Mouse (Mus musculus): ENCODE results near the gene Ccdc63. TPM values are rescaled to one million over a fixed set of nuclear protein-coding genes. Genes with fewer than 3 reads are reported as not detected.
A peak's percentile ranks its signal among the peaks of the same experiment; 100 is the strongest.

Gene Ccdc63
- total RNA-seq, 2 experiments from 2014 or later, result 0.78 to 1.8 TPM

DNA sequence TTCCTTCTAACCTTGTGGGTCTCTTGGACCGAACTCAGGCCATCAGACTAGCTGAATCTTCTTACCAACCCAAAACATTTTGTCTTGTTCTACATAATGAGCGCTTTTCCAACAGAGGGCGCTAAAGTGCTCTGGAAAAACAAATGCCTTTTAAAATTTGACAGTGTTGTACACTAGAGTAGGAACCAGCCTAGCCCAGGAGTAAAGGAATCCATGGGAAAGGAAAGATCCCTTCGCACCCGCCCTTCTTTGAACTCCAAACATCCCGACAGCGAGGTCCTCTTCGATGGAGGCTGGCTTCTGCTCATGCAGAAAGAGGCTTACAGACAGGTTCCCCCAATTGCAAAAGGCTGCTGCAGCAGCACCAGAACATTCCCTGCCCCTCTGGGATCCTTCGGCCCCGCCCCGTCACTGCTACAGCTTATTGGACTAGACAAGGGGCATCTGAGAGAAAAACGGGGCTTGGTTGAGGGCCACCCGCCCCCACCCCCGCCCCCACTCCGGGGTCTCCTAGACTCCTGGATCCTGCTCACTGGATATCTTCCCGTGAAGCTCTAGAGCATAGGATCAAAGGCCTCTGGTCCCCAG, 11.5 kb downstream of the Ccdc63 start:
- DNase-seq (ENCODE audit: low spot score in 2 of 2), result peak; percentile 80 to 81

GRCm38 (mm10) chr5:122125211-122125760, 15.3 kb downstream of the Ccdc63 start:
- DNase-seq (ENCODE audit: low spot score in 2 of 2), result no peak

GRCm38 (mm10) chr5:122116243-122116642, 24.4 kb downstream of the Ccdc63 start:
- no peak for DNase-seq (ENCODE audit: low spot score in 2 of 2)

DNA sequence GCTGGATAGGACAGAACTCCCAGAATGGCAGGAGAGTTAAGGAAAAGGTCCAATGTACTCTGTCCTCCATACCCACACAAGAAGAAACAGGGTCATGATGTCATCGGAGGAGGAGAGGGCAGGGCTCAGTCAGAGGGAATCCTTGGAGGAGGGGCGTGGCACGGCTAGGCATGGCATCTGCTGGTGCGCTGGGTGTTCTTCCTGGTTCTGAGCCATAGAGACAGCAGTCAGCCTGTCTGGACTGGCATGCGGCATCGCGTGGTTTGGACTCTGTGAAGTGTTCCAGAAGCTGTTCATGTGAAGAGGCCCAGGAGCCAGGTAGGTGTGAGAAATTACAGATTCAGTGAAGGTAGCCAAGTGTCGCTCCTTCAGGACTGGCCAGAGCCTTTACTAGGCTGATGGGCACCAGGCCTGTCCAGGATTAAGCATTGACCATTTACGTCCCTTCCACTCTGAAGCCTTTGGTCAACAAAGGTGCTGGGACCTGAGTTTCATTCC, 25.3 kb downstream of the Ccdc63 start:
- DNase-seq (ENCODE audit: low spot score in 2 of 2), result no peak

GRCm38 (mm10) chr5:122114176-122114575, 26.4 kb downstream of the Ccdc63 start:
- DNase-seq (ENCODE audit: low spot score in 2 of 2), result peak; percentile 67 to 70

DNA sequence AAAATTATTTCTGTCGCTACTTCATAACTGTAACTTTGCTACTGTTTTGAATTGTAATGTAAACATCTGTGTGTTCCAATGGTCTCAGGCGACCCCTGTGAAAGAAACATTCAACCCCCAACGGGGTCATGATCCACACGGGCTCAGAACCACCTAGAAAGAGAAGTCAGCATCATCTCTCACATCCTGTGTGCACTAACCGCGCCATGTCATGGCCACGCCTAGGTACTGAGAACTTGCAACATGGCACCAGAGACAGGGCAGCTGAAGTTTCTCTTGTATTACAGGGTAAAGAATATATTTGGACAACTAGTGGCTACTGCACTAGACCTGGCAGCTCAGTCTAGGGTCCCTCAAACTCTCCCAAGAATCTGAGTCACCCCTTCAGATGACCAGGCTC, 27.2 kb downstream of the Ccdc63 start:
- DNase-seq (ENCODE audit: low spot score in 2 of 2), result no peak

GRCm38 (mm10) chr5:122111933-122112248, 28.7 kb downstream of the Ccdc63 start:
- no peak for DNase-seq (ENCODE audit: low spot score in 2 of 2)

DNA sequence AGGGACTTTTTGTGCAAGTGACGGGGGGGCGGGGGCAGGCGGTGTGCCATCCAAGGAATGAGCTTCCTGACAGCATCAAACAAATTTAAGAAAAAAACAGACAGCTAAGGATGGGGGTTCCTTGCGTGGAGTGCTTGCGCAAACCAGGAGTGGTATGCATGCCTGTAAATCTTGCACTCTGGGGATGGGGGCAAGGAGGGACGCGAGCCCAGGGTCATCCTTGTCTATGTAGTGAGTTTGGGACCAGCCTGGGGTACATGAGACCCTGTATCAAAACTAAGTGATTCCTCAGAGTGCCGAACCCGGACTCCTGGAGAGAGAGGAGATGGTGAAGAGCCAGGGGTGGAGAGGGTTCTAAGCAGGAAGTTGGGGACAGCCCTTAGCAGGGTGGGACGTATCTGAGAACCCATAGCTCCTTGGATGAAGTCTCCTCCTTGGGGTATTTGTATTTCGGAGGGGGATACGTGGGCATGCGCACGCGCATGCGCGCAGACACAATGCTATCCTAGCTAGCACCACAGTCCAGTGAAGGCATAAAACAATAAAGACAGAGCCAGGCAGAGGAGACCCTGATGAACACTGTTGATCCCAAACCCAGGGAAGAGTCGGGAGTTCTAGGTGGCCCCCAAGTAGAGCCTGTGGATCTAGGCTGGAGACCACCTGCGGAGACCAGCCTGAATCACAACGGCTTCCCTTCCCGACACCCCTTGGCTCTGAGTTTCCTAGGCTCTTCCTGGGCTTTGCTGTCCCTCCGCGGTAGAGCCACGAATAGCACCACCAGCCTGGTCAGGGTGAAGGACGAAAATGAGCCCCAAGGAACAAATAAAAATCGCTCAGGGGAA, 29.3 kb downstream of the Ccdc63 start:
- no peak for DNase-seq (ENCODE audit: low spot score in 2 of 2)

DNA sequence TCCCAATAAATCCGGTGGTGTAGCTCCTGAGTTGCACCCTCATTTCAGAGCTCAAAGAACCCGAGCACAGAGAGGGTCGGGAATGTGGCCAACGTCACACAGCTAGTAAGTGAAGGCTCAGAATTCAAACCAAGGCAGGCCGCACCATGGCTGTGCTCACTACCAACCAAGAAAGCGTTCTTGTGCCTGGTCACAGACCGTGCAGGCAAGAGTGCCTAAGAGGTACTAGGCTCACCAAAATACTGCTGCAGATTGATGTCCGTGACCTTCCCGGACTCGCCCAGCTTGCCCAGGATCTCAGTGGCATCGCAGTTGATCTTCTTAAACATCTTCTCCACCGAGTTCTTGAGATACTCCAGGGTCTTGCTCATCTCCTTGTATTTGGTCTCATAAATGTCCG, 30.0 kb downstream of the Ccdc63 start:
- no peak for DNase-seq (ENCODE audit: low spot score in 2 of 2)

DNA sequence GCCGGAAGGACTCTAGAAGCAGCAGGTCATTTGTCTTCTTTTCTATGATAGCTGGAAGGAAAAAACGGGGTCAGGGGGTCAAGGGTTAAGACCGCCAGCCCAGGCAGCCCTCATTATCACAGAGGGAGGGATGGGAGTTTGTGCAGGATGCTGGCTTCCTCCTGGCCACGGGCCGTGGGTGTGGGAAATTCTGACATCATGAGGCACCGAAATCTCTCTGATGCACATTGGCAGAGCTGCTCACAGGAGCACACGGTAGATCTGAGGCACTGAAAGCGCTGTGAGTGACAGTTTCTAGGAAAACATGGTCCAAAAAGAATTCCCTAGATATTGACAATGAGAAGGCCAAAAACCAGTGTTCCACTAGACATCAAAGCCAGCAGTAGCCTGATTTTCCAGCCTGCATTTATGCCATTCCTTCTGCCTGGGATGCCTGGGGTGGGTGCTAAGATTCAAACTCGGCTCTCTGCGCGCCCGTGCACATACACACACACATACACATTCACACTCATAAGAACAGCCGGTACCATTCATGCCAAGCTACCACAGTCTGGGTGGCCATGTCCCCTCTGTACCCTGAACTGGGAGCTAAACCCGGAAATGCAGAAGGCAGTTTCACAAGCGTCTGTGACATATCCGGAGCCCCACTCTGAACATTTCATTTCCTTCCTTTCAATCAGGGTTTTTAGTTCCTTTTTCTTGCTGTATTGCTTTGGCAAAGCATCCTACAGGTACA, 31.1 kb downstream of the Ccdc63 start:
- no peak for DNase-seq (ENCODE audit: low spot score in 2 of 2)

GRCm38 (mm10) chr5:122108104-122108503, 32.5 kb downstream of the Ccdc63 start:
- DNase-seq (ENCODE audit: low spot score in 2 of 2), result no peak

DNA sequence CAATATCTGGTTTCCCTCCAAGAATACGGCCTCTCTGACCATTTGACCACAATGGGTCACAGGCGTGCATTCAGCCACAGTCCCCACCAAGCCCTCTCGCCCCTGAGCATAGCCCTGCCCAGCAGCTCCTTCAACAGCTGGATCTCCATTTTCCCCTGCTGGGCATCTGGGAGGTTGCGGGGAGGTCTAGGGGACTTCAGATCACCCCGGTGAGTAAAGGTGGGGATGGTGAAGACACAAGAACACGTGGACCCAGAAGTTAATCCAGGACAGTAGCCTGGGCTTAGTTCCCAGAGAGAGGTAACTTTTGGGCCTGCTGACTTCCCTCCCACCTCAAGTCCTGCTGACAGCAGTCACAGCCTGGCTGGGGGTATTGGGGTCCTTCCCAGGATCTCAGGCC, 34.4 kb downstream of the Ccdc63 start:
- DNase-seq (ENCODE audit: low spot score in 2 of 2), result no peak

GRCm38 (mm10) chr5:122104981-122105380, 35.6 kb downstream of the Ccdc63 start:
- no peak for DNase-seq (ENCODE audit: low spot score in 2 of 2)

GRCm38 (mm10) chr5:122104201-122104600, 36.4 kb downstream of the Ccdc63 start:
- peak; percentile 28 to 47 for DNase-seq (ENCODE audit: low spot score in 2 of 2)

- peak in 1 of 2 experiments; percentile 29 for DNase-seq (ENCODE audit: low spot score in 2 of 2)
Observed at GRCm38 (mm10) chr5:122103075-122103474, 37.5 kb downstream of the Ccdc63 start.

GRCm38 (mm10) chr5:122102476-122103050, 38.1 kb downstream of the Ccdc63 start:
- DNase-seq (ENCODE audit: low spot score in 2 of 2), result no peak

DNA sequence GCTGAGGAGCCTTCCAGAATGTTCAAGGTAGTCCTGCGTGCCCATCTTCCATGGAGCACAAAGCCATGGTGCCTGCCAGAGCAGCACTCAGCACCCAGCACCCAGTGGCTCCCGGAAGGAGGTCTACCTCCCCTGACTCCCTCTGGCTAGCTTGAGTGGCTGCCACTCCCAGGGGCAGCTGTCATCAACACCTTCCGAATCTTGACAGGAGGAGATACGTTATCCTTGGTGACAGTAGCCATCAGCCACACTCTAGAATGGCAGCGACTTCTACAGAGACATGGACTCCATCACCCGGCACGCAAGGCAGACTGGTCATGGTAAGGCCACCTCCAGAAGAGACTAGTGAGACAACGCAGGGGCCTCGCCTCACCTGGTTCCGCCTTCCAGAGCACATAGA, 46.2 kb downstream of the Ccdc63 start:
- no peak for DNase-seq (ENCODE audit: low spot score in 2 of 2)

GRCm38 (mm10) chr5:122093734-122094133, 46.9 kb downstream of the Ccdc63 start:
- no peak for DNase-seq (ENCODE audit: low spot score in 2 of 2)

DNA sequence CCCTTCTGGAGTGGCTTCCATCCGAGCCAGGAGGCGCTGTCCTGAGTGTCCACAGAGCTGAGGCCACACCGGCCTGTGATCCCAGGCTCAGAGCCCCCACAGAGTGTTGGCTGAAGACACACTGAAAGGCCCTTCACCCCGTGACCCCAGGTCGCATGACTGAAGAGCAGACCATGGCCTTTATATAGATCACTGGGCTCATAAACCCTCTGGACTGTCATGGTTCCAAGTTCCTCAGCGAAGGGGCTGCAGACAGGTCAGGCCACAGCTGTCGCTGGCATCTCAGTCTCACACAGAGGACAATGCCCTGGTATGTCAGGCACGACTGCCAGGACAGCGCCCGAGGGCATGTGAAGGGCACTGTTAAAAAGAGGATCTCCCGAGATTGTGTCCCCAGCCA, 47.8 kb downstream of the Ccdc63 start:
- no peak for DNase-seq (ENCODE audit: low spot score in 2 of 2)

GRCm38 (mm10) chr5:122091070-122091469, 49.6 kb downstream of the Ccdc63 start:
- peak; percentile 58 to 69 for DNase-seq (ENCODE audit: low spot score in 2 of 2)

DNA sequence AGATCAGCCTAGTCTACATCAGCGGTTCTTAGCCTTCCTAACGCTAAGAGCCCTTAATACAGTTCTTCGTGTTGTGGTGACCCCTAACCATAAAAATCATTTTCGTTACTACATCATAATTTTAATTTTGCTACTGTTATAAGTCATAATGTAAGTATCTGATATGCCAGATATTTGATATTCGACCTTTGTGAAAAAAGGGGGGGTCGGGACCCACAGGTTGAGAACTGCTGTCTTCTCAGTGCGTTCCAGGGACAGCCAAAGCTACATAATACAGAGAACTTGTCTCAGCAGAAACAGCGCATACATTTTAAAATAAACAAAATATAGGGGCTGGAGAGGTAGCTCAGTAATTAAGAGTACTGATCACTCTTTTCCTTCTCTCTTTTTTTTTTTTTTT, 51.0 kb downstream of the Ccdc63 start:
- DNase-seq (ENCODE audit: low spot score in 2 of 2), result no peak

Data from layer of hippocampus, postnatal 10 days (tissue).